Mouse (Mus musculus): ENCODE measurements around the gene Tomt. TPM values are rescaled to one million over a fixed set of nuclear protein-coding genes. Genes with fewer than 3 reads are reported as not detected.

The Tomt gene
- total and polyA plus RNA-seq, 2 experiments from 2014 or later: 0.23 TPM; not detected in 1

DNA sequence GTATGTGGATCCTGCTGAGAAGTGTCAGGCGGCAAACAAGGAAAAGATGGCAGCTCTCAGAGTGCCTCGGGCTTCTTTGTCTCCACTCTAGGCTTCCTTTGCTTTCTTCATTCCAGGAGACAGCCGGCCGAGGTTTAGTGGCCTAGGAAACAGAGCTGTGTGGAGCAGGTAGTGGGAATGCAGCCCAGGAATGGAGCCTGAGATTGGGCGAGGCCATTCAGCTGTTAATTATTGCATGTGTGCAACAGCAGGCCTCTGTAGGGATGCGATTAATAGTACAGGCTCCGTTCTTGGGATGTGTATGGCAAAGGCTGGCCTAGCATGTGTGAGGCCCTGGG is 37.0 kb downstream of the Tomt start:
- Histone ChIP-seq H3K4me2 (ENCODE audit: low read depth, low read length, poor library complexity, severe bottlenecking) (no peak overlapping the region), H3K9ac (replicated peaks; ENCODE audit: low read length, poor library complexity, severe bottlenecking) (no peak overlapping the region), H3K27me3 (ENCODE audit: insufficient read depth, low read length) (no peaks in the 10 kb centered on the region), H3K27ac (ENCODE audit: low read depth, low read length) (no peak overlapping the region), H3K4me1 (ENCODE audit: insufficient read depth, low read length) (no peaks in the 10 kb centered on the region), H3K4me3 (ENCODE audit: low read depth, low read length) (no peak overlapping the region), H3K36me3 (ENCODE audit: insufficient read depth, low read length) (no peaks in the 10 kb centered on the region), H3K9me3 (ENCODE audit: low read length) (no peaks in the 10 kb centered on the region)
- TF ChIP-seq CTCF (IDR thresholded peaks at IDR 0.05): no peak
- DNase-seq (ENCODE audit: low spot score): peak; percentile 33
- 25% methylated on average over 7 of the region's 7 CpGs for WGBS
- ATAC-seq (ENCODE audit: low FRiP score): no peak

DNA sequence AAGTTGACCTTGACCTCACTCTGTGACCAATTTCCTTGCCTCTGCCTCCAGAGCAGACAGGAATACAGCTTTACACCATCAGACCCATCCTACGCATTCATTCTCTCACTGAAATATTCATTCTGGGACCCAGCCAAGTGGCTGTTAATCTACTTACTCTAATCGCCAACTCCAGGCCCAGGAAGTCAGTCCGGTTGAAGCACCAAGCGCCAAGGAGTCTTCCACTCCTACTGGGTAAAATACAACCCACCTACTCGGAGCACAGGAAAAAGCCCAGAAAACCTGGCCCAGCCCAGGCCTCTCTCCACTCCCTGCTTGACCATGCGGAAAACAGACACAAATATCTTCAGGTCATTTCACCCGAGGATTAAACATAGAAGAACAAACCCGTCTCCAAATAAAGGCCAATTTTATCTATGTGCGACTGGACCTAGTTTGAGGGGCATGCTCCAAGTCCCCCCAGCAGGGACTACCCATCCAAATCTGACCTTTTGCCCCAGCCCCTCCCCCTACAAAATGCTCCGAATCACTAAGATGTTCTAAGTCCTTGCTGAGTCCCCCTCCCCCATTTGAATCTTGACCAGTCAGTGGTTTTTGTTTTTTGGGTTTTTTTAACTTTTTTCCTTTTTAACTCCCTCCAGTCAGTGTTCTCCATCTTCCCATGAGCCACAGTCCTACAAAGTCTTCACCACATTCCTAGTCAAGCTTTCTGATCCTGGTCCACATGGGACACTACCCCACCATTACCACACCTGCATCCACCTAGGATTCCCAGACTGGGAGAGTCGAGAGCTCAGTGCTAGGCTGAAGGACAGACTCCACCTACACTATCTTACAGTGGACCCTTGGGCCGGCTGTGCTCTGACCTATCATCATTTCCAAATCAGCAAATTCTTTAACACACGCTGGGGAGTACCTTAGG is 37.7 kb downstream of the Tomt start:
- DNase-seq (ENCODE audit: low spot score): peak; percentile 10
- H3K9ac ChIP-seq (replicated peaks; ENCODE audit: low read length, poor library complexity, severe bottlenecking): no peak overlapping the region
- no peak for TF ChIP-seq CTCF (IDR thresholded peaks at IDR 0.05)
- H3K4me3 ChIP-seq (ENCODE audit: low read depth, low read length): no peak overlapping the region
- no peak for ATAC-seq (ENCODE audit: low FRiP score)
- no peak overlapping the region for H3K4me2 ChIP-seq (ENCODE audit: low read depth, low read length, poor library complexity, severe bottlenecking)
- H3K36me3 ChIP-seq (ENCODE audit: insufficient read depth, low read length): no peaks in the 10 kb centered on the region
- no peaks in the 10 kb centered on the region for H3K4me1 ChIP-seq (ENCODE audit: insufficient read depth, low read length)
- WGBS: 31% methylated on average over 13 of the region's 13 CpGs
- H3K27me3 ChIP-seq (ENCODE audit: insufficient read depth, low read length): no peaks in the 10 kb centered on the region
- H3K9me3 ChIP-seq (ENCODE audit: low read length): no peaks in the 10 kb centered on the region
- H3K27ac ChIP-seq (ENCODE audit: low read depth, low read length): no peak overlapping the region

DNA sequence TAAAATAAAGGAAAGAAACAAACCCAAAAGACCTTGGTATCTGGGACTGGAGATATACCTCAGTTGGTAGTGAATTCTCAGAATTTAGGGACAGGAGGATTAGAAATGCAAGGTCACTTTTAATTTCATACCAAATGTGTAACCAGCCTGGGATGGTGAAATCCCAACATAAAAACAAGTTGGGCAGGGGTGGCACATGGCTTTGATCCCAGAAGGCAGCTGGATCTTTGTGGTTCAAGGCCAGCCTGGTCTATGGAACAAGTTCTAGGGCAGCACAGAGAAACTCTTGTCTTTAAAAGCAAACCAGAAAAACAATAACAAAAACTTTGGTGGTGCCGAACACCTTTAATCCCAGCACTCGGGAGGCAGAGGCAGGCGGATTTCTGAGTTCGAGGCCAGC is 38.7 kb downstream of the Tomt start:
- Histone ChIP-seq H3K9ac (replicated peaks; ENCODE audit: low read length, poor library complexity, severe bottlenecking) (no peak overlapping the region), H3K9me3 (ENCODE audit: low read length) (no peaks in the 10 kb centered on the region), H3K27me3 (ENCODE audit: insufficient read depth, low read length) (no peaks in the 10 kb centered on the region), H3K4me2 (ENCODE audit: low read depth, low read length, poor library complexity, severe bottlenecking) (no peak overlapping the region), H3K27ac (ENCODE audit: low read depth, low read length) (no peak overlapping the region), H3K36me3 (ENCODE audit: insufficient read depth, low read length) (no peaks in the 10 kb centered on the region), H3K4me3 (ENCODE audit: low read depth, low read length) (no peak overlapping the region), H3K4me1 (ENCODE audit: insufficient read depth, low read length) (no peaks in the 10 kb centered on the region)
- DNase-seq (ENCODE audit: low spot score) (no peak), ATAC-seq (ENCODE audit: low FRiP score) (no peak)
- 97% methylated on average over 4 of the region's 4 CpGs for WGBS
- TF ChIP-seq CTCF (IDR thresholded peaks at IDR 0.05): no peak

DNA sequence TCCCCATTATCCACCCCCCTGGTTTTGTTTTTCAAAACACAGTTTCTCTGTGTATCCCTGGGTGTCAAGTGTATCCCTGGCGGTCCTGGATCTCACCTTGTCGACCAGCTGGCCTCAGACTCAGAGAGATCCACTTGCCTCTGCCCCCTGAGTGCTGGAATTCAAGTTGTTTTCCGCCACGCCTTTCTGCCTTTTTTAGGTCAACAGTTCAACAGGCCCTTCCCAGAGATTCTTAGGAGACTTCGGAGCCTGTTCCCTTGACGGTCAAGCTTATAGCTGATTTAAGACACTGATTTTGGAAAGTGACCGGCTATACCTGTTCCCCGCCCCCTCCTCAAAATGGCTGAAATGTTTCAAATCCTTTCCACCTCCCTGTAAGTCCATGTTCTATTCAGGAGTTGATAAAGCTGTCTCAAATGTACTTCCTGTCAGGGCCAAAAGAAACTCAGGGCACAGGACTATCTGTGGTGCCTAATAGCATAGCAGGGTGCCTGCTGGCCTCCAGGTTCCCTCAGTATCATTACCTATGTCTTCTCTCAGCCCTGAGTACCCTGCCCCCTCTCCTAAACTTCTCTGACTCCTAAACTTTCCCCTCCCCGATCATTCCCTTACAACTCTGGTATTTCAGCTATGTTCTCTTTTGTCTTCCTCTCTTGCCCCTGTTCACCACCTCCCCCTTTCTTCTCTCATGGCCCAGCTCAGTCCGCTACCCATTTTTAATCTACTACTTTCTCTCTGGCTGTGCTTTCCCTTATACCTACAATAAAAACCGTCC is 39.5 kb downstream of the Tomt start:
- Histone ChIP-seq H3K4me1 (ENCODE audit: insufficient read depth, low read length) (no peaks in the 10 kb centered on the region), H3K9me3 (ENCODE audit: low read length) (no peaks in the 10 kb centered on the region), H3K36me3 (ENCODE audit: insufficient read depth, low read length) (no peaks in the 10 kb centered on the region), H3K27me3 (ENCODE audit: insufficient read depth, low read length) (no peaks in the 10 kb centered on the region), H3K9ac (replicated peaks; ENCODE audit: low read length, poor library complexity, severe bottlenecking) (no peak overlapping the region), H3K27ac (ENCODE audit: low read depth, low read length) (no peak overlapping the region), H3K4me3 (ENCODE audit: low read depth, low read length) (no peak overlapping the region), H3K4me2 (ENCODE audit: low read depth, low read length, poor library complexity, severe bottlenecking) (no peak overlapping the region)
- 80% methylated on average over 11 of the region's 11 CpGs for WGBS
- no peak for DNase-seq (ENCODE audit: low spot score)
- no peak for TF ChIP-seq CTCF (IDR thresholded peaks at IDR 0.05)
- no peak for ATAC-seq (ENCODE audit: low FRiP score)

DNA sequence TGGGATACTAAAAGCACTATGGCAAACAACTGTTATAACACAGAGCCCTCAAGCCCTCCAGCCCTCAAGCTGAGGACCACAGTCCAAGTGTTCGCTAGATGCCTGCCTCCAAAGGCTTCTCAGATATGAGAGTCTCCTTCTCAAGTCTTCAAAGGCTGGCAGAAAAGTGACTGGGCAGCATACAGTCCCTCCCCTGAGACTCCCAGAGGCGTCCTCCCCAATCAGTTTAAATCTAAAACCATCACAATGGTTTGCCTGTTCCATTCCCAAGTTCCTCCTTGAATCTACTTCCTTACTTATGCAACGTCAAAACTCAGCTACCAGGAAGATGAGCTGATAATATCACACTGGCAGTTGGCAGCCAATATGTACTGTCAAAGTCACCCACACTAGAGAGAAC is 42.7 kb downstream of the Tomt start, which contains the start of gene Anapc15:
Anapc15 (plus strand) TSS at position 301 of the 400 bp plus-strand sequence.
- H3K27ac ChIP-seq (ENCODE audit: low read depth, low read length): no peak within 1 kb of the TSS
- ATAC-seq (ENCODE audit: low FRiP score) (no peak), DNase-seq (ENCODE audit: low spot score) (no peak)
- no peaks in the 10 kb centered on the region for H3K27me3 ChIP-seq (ENCODE audit: insufficient read depth, low read length)
- TF ChIP-seq CTCF (IDR thresholded peaks at IDR 0.05): no peak
- no peak within 1 kb of the TSS for H3K4me2 ChIP-seq (ENCODE audit: low read depth, low read length, poor library complexity, severe bottlenecking)
- H3K9ac ChIP-seq (replicated peaks; ENCODE audit: low read length, poor library complexity, severe bottlenecking): no peak within 1 kb of the TSS
- WGBS: 78% methylated on average over 3 of the region's 3 CpGs
- H3K4me1 ChIP-seq (ENCODE audit: insufficient read depth, low read length): no peaks in the 10 kb centered on the region
- no peaks in the 10 kb centered on the region for H3K9me3 ChIP-seq (ENCODE audit: low read length)
- no peaks in the 10 kb centered on the region for H3K36me3 ChIP-seq (ENCODE audit: insufficient read depth, low read length)
- H3K4me3 ChIP-seq (ENCODE audit: low read depth, low read length): no peak within 1 kb of the TSS

DNA sequence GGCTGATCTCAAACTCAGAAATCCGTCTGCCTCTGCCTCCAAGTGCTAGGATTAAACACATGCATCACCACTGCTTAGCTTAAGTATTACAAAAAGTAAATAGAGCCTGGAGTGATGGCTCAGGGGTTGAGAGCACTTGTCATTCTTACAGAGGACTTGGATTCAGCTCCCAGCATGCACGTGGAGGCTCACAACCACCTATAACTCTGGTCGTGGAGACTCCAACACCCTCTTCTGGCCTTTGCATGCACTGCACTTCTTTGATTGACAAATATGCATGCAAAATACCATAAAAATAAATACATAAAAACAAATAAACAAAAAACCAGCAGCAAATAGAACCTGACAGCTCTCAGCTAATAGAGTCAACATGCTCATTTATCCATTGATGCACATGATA is 43.9 kb downstream of the Tomt start:
- WGBS: 76% methylated on average over 3 of the region's 3 CpGs
- DNase-seq (ENCODE audit: low spot score) (no peak), ATAC-seq (ENCODE audit: low FRiP score) (no peak)
- no peak overlapping the region for H3K27ac ChIP-seq (ENCODE audit: low read depth, low read length)
- no peaks in the 10 kb centered on the region for H3K36me3 ChIP-seq (ENCODE audit: insufficient read depth, low read length)
- H3K9ac ChIP-seq (replicated peaks; ENCODE audit: low read length, poor library complexity, severe bottlenecking): no peak overlapping the region
- no peak for TF ChIP-seq CTCF (IDR thresholded peaks at IDR 0.05)
- H3K4me1 ChIP-seq (ENCODE audit: insufficient read depth, low read length): no peaks in the 10 kb centered on the region
- no peaks in the 10 kb centered on the region for H3K9me3 ChIP-seq (ENCODE audit: low read length)
- no peaks in the 10 kb centered on the region for H3K27me3 ChIP-seq (ENCODE audit: insufficient read depth, low read length)
- no peak overlapping the region for H3K4me3 ChIP-seq (ENCODE audit: low read depth, low read length)
- no peak overlapping the region for H3K4me2 ChIP-seq (ENCODE audit: low read depth, low read length, poor library complexity, severe bottlenecking)
